Mouse (Mus musculus) neural tube, embryonic 11.5 days (tissue): ENCODE results near the gene Pakap. TPM values are rescaled to one million over a fixed set of nuclear protein-coding genes. Genes with fewer than 3 reads are reported as not detected.

ENCODE experiments used
- ATAC-seq: fragments of 200-750 bp; cut with Nextera tagmentation; 2 replicates; pipeline ENCODE4 v1.8.0; 2017; ENCODE audit warnings: moderate number of reproducible peaks, mild to moderate bottlenecking, moderate TSS enrichment, moderate library complexity; ENCODE audit not compliant: insufficient read depth, low FRiP score, low TSS enrichment
- DNase-seq: peaks from one replicate; pipeline ENCODE4 v3.0.0-alpha.2; 2015; ENCODE audit warnings: low spot score
- H3K27ac ChIP-seq: fragments of 300-500 bp; sonication (generic); 2 replicates; pipeline ENCODE4 v1.5.1; 2014; ENCODE audit warnings: low read depth, mild to moderate bottlenecking, low read length
- H3K27me3 ChIP-seq: fragments of 300-500 bp; sonication (generic); 2 replicates; pipeline ENCODE4 v1.6.1; 2014; ENCODE audit warnings: mild to moderate bottlenecking, low read length, mixed read lengths; ENCODE audit not compliant: control insufficient read depth, insufficient read depth
- H3K36me3 ChIP-seq: fragments of 300-500 bp; sonication (generic); 2 replicates; pipeline ENCODE4 v1.6.1; 2014; ENCODE audit warnings: mild to moderate bottlenecking, low read length, moderate library complexity, mixed read lengths; ENCODE audit not compliant: control insufficient read depth, insufficient read depth
- H3K4me1 ChIP-seq: fragments of 300-500 bp; sonication (generic); 2 replicates; pipeline ENCODE4 v1.6.1; 2014; ENCODE audit warnings: low read length, mixed read lengths; ENCODE audit not compliant: control insufficient read depth, insufficient read depth
- H3K4me2 ChIP-seq: fragments of 300-500 bp; sonication (generic); 2 replicates; pipeline ENCODE4 v1.6.1; 2014; ENCODE audit warnings: low read depth, mild to moderate bottlenecking, moderate library complexity
- H3K4me3 ChIP-seq: fragments of 300-500 bp; sonication (generic); 2 replicates; pipeline ENCODE4 v1.5.1; 2014; ENCODE audit warnings: low read depth, low read length
- H3K9ac ChIP-seq: fragments of 300-500 bp; sonication (generic); 2 replicates; pipeline ENCODE4 v1.6.1; 2014; ENCODE audit warnings: mild to moderate bottlenecking, low read length
- H3K9me3 ChIP-seq: fragments of 300-500 bp; sonication (generic); 2 replicates; pipeline ENCODE4 v1.6.1; 2016; ENCODE audit warnings: low read length; ENCODE audit not compliant: control insufficient read depth
- WGBS: fragments of 180-500 bp; shearing (Covaris S2); extraction: QIAGEN DNeasy Blood & Tissue Kit; methylation state at CpG from one replicate; pipeline ENCODE4 v1.1.7; 2014; 5-methylcytosine and 5-hydroxymethylcytosine counted together
- polyA plus RNA-seq: library from polyadenylated mRNA; unstranded; fragments of >200 nt; fragmentation: Nextera tagmentation; extraction: Ambion mirVana; gene quantifications from 2 replicates; pipeline ENCODE4 v1.2.1, GENCODE M21; 2014

Pakap gene
- polyA plus RNA-seq, 1 experiment from 2014 or later: 20.8 TPM

- H3K27ac ChIP-seq: no peak overlapping the region
- WGBS: 93% methylated on average over 5 of the region's 5 CpGs
- H3K4me3 ChIP-seq: no peak overlapping the region
- H3K9ac ChIP-seq: no peak overlapping the region
- no peak for DNase-seq
- no peak overlapping the region for H3K4me2 ChIP-seq
- no peaks in the 10 kb centered on the region for H3K4me1 ChIP-seq
- no peaks in the 10 kb centered on the region for H3K9me3 ChIP-seq
- no peak for ATAC-seq
- no peaks in the 10 kb centered on the region for H3K27me3 ChIP-seq
- H3K36me3 ChIP-seq: no peaks in the 10 kb centered on the region
Observed at GRCm38 (mm10) chr4:57732351-57732750, 164.4 kb downstream of the Pakap start.

DNA sequence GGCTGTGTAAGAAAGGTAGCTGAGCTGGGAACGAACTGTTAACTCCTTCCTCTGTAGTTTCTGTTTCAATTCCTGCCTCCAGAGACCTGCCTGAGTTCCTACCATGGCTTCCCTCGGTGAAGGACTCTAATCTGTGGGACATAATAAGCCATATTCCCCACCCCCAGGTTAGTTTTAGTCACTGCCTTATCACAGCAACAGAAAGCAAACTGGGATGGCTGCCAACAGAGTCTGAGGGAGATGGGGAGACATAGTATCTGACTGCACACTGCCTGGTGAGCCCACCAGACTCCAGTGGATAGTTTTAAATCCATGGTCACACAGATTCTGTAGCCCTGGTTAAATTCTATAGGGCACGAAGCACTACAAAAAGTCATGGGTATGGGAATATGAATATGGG, 165.5 kb downstream of the Pakap start:
- WGBS: 86% methylated on average over 3 of the region's 3 CpGs
- Histone ChIP-seq H3K9me3 (no peaks in the 10 kb centered on the region), H3K27ac (no peak overlapping the region), H3K4me1 (no peaks in the 10 kb centered on the region), H3K4me3 (no peak overlapping the region), H3K36me3 (no peaks in the 10 kb centered on the region), H3K4me2 (no peak overlapping the region), H3K27me3 (no peaks in the 10 kb centered on the region), H3K9ac (no peak overlapping the region)
- DNase-seq (no peak), ATAC-seq (no peak)

- Histone ChIP-seq H3K9me3 (no peaks in the 10 kb centered on the region), H3K4me3 (no peak overlapping the region), H3K27me3 (no peaks in the 10 kb centered on the region), H3K4me2 (no peak overlapping the region), H3K27ac (no peak overlapping the region), H3K4me1 (no peaks in the 10 kb centered on the region), H3K36me3 (no peaks in the 10 kb centered on the region), H3K9ac (no peak overlapping the region)
- DNase-seq (no peak), ATAC-seq (no peak)
- 88% methylated on average over 5 of the region's 5 CpGs for WGBS
Observed at GRCm38 (mm10) chr4:57735426-57735825, 167.4 kb downstream of the Pakap start.

- ATAC-seq: no peak
- no peak overlapping the region for H3K4me2 ChIP-seq
- no peaks in the 10 kb centered on the region for H3K36me3 ChIP-seq
- H3K4me3 ChIP-seq: no peak overlapping the region
- no peaks in the 10 kb centered on the region for H3K4me1 ChIP-seq
- no peak for DNase-seq
- 53% methylated on average over 8 of the region's 8 CpGs for WGBS
- H3K27ac ChIP-seq: no peak overlapping the region
- H3K9ac ChIP-seq: no peak overlapping the region
- no peaks in the 10 kb centered on the region for H3K9me3 ChIP-seq
- H3K27me3 ChIP-seq: no peaks in the 10 kb centered on the region
Observed at GRCm38 (mm10) chr4:57738856-57739552, 171.0 kb downstream of the Pakap start.

DNA sequence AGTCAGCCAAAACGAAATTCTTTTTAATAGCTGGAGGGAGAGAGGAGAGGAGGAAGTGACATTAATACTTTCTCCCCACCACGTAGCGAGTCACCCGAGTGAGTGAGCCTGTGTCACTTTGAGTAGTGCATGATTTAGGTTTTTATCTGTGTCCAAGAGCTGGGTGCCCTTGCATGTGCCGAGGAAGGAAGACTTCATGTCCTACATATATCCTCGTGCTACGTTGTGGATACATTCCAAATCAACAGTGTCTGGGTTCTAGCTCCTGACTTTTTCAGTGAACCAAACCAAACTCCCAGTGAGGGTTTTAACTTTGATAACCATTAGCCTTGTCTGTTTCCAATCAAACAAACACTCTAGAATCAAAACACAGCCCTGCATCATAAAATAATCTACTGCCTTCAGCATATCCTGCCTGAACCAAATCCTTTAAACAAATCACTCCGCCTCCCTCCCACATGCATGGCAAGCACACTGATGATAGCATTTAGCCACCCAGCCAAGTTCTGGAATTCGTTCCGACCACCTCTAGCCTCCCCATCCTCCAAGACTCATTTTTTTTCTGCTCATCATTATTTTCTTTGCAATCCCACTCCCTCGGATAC, 175.4 kb downstream of the Pakap start:
- H3K27ac ChIP-seq: no peak overlapping the region
- H3K36me3 ChIP-seq: no peaks in the 10 kb centered on the region
- ATAC-seq (no peak), DNase-seq (no peak)
- H3K4me1 ChIP-seq: no peaks in the 10 kb centered on the region
- no peak overlapping the region for H3K4me3 ChIP-seq
- no peaks in the 10 kb centered on the region for H3K27me3 ChIP-seq
- H3K9ac ChIP-seq: no peak overlapping the region
- 82% methylated on average over 11 of the region's 11 CpGs for WGBS
- no peaks in the 10 kb centered on the region for H3K9me3 ChIP-seq
- no peak overlapping the region for H3K4me2 ChIP-seq

DNA sequence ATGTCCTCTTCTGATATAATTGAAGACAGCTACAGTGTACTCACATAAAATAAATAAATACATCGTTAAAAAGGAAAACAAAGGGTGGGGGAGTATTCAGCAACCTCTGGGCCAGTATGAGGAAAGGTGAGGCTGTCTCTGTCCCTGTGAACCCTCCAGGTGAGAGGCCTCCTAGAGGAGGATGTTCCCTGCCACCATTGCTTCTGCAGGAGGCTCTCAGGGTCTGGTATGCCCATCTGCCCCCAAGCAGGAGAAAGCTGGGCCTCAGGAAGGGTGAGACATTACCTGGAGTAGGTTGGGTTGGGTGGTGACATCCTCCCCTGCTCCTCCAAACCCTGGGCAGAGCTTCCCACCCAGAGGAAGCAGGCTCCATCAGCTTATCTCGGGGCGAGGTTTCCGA, 182.7 kb downstream of the Pakap start:
- H3K9me3 ChIP-seq: no peaks in the 10 kb centered on the region
- H3K9ac ChIP-seq: no peak overlapping the region
- no peak overlapping the region for H3K27ac ChIP-seq
- ATAC-seq: no peak
- no peak overlapping the region for H3K4me3 ChIP-seq
- DNase-seq: no peak
- H3K4me1 ChIP-seq: no peaks in the 10 kb centered on the region
- H3K4me2 ChIP-seq: no peak overlapping the region
- H3K36me3 ChIP-seq: no peaks in the 10 kb centered on the region
- no peaks in the 10 kb centered on the region for H3K27me3 ChIP-seq
- 85% methylated on average over 4 of the region's 4 CpGs for WGBS

GRCm38 (mm10) chr4:57751054-57751453, 183.1 kb downstream of the Pakap start:
- DNase-seq (no peak), ATAC-seq (no peak)
- H3K27me3 ChIP-seq: no peaks in the 10 kb centered on the region
- H3K9me3 ChIP-seq: no peaks in the 10 kb centered on the region
- H3K4me1 ChIP-seq: no peaks in the 10 kb centered on the region
- H3K4me3 ChIP-seq: no peak overlapping the region
- 83% methylated on average over 4 of the region's 4 CpGs for WGBS
- H3K4me2 ChIP-seq: no peak overlapping the region
- H3K9ac ChIP-seq: no peak overlapping the region
- no peak overlapping the region for H3K27ac ChIP-seq
- no peaks in the 10 kb centered on the region for H3K36me3 ChIP-seq

DNA sequence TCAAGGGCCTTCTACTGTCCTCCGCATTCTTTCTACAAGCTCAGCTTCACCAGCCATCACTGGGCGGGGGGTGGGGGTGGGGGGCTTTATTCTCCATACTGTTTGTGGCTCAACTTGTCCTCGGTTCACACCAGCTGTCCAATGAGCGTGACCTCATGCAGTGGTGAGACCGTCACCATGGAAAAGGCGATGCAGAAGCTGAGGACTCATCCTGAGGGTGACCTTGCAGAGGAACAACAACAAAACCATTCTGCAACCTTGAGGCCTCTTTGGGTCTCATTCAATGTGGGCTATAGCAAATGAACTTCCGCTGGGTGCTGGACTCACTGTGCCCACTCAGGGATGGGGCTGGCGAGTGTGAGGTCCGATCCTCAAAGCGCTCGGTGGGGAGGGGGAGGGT, 183.6 kb downstream of the Pakap start:
- H3K4me3 ChIP-seq: no peak overlapping the region
- H3K36me3 ChIP-seq: no peaks in the 10 kb centered on the region
- WGBS: 78% methylated on average over 11 of the region's 11 CpGs
- no peaks in the 10 kb centered on the region for H3K9me3 ChIP-seq
- no peak overlapping the region for H3K27ac ChIP-seq
- no peak for DNase-seq
- no peak overlapping the region for H3K4me2 ChIP-seq
- no peaks in the 10 kb centered on the region for H3K27me3 ChIP-seq
- ATAC-seq: no peak
- H3K4me1 ChIP-seq: no peaks in the 10 kb centered on the region
- H3K9ac ChIP-seq: no peak overlapping the region

DNA sequence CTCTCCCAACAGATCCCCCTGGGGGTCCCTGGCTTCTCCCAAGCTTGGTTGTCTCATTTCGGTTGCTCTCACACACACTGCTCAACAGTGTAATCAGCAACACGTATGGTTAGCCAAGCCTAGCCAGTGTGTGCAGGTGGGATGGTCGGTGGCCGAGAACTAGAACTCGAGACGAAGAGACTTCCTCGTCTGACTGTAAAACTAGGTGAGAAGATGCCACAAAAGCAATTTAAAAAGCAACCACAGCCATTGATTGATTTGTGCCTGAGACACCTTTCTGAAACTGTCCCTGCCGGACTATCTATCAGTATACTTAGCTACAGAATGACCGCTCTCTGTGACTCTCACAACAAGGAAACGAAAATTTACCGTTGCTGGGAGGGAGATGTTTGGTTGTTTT, 187.1 kb downstream of the Pakap start:
- Histone ChIP-seq H3K4me1 (no peaks in the 10 kb centered on the region), H3K4me3 (no peak overlapping the region), H3K36me3 (no peaks in the 10 kb centered on the region), H3K9me3 (no peaks in the 10 kb centered on the region), H3K27ac (no peak overlapping the region), H3K27me3 (no peaks in the 10 kb centered on the region), H3K4me2 (no peak overlapping the region), H3K9ac (no peak overlapping the region)
- ATAC-seq (no peak), DNase-seq (no peak)
- WGBS: 93% methylated on average over 11 of the region's 11 CpGs
